Mouse (Mus musculus) retina, postnatal 1 day (tissue): ENCODE data around the gene Rnf32.

Source experiments
- DNase-seq: peaks from one replicate; pipeline ENCODE4 v3.0.0-alpha.2; 2012

Gene Rnf32

GRCm38 (mm10) chr5:29195570-29196263, at the start of gene Rnf32:
Rnf32 (plus strand) TSS chr5:29195992.
- DNase-seq, result peak; percentile 94

- no peak for DNase-seq
Observed at GRCm38 (mm10) chr5:29150146-29150545, 45.6 kb upstream of the Rnf32 start.

- no peak for DNase-seq
Observed at GRCm38 (mm10) chr5:29159849-29160248, 35.9 kb upstream of the Rnf32 start.

- DNase-seq, result no peak
Observed at GRCm38 (mm10) chr5:29166947-29167346, 28.8 kb upstream of the Rnf32 start.

- DNase-seq, result no peak
Observed at GRCm38 (mm10) chr5:29170193-29170592, 25.6 kb upstream of the Rnf32 start.

- DNase-seq, result no peak
Observed at GRCm38 (mm10) chr5:29171165-29171564, 24.6 kb upstream of the Rnf32 start.

GRCm38 (mm10) chr5:29186798-29187197, 9.0 kb upstream of the Rnf32 start:
- DNase-seq, result no peak

GRCm38 (mm10) chr5:29195231-29195569, 592 bp upstream of the Rnf32 start:
- no peak for DNase-seq

GRCm38 (mm10) chr5:29196264-29196658, 469 bp downstream of the Rnf32 start:
- DNase-seq, result no peak

GRCm38 (mm10) chr5:29197187-29197586, 1.4 kb downstream of the Rnf32 start:
- DNase-seq, result no peak

- DNase-seq, result no peak
Observed at GRCm38 (mm10) chr5:29198960-29199488, 3.2 kb downstream of the Rnf32 start.

GRCm38 (mm10) chr5:29199868-29200267, 4.1 kb downstream of the Rnf32 start:
- DNase-seq, result no peak

GRCm38 (mm10) chr5:29205690-29206089, 9.9 kb downstream of the Rnf32 start:
- DNase-seq, result no peak

GRCm38 (mm10) chr5:29211980-29212555, 16.3 kb downstream of the Rnf32 start:
- DNase-seq, result no peak

- DNase-seq, result no peak
Observed at GRCm38 (mm10) chr5:29217997-29218396, 22.2 kb downstream of the Rnf32 start.

- no peak for DNase-seq
Observed at GRCm38 (mm10) chr5:29224089-29224488, 28.3 kb downstream of the Rnf32 start.

- no peak for DNase-seq
Observed at GRCm38 (mm10) chr5:29230481-29230880, 34.7 kb downstream of the Rnf32 start.

- no peak for DNase-seq
Observed at GRCm38 (mm10) chr5:29238379-29238778, 42.6 kb downstream of the Rnf32 start.

- DNase-seq, result no peak
Observed at GRCm38 (mm10) chr5:29244769-29245168, 49.0 kb downstream of the Rnf32 start.

GRCm38 (mm10) chr5:29250795-29251495, 55.2 kb downstream of the Rnf32 start:
- DNase-seq, result peak; percentile 15

- DNase-seq, result no peak
Observed at GRCm38 (mm10) chr5:29251496-29251873, 55.7 kb downstream of the Rnf32 start.

- DNase-seq, result no peak
Observed at GRCm38 (mm10) chr5:29253876-29254275, 58.1 kb downstream of the Rnf32 start.

- DNase-seq, result no peak
Observed at GRCm38 (mm10) chr5:29270879-29271278, 75.1 kb downstream of the Rnf32 start.

- DNase-seq, result no peak
Observed at GRCm38 (mm10) chr5:29273426-29273825, 77.6 kb downstream of the Rnf32 start.
